16 mouse cellular contexts compared by ENCODE assay signal in genomic region chr3:130884393-130884792, GRCm38 (mm10).
"Had no signal": no experiment of that assay in that cellular context is flagged by ENCODE, and none has a peak within 500 bp of the region (broad histone marks: within the 10 kb centered on the region; RNA-seq: fewer than 3 reads in every experiment).

No protein-coding gene starts in this region.

- H3K27ac ChIP-seq: kidney, embryonic 15.5 days; liver, embryonic 13.5 days; midbrain, embryonic 10.5 days; midbrain, embryonic 13.5 days; neural tube, embryonic 13.5 days had no signal

- ATAC-seq: midbrain, embryonic 13.5 days; midbrain, embryonic 16.5 days had no signal

- H3K9me3 ChIP-seq: kidney, embryonic 15.5 days; liver, embryonic 13.5 days; neural tube, embryonic 13.5 days had no signal

- H3K4me1 ChIP-seq: liver, embryonic 13.5 days; megakaryocyte, embryonic 14.5 days; midbrain, embryonic 13.5 days; neural tube, embryonic 13.5 days had no signal

- H3K27me3 ChIP-seq: kidney, embryonic 15.5 days; liver, embryonic 13.5 days; midbrain, embryonic 13.5 days; neural tube, embryonic 13.5 days had no signal

- H3K4me2 ChIP-seq: kidney, embryonic 15.5 days; liver, embryonic 13.5 days; midbrain, embryonic 13.5 days; neural tube, embryonic 13.5 days had no signal

- DNase-seq: kidney, adult 11 months; kidney, adult 8-10 months; kidney, postnatal 10 days; kidney, postnatal 36 days; liver, embryonic 13.5 days; retina, postnatal 1 day; right cerebral cortex, postnatal 25 days; thymus, adult 18-20 months; thymus, postnatal 36 days had no signal

- H3K9ac ChIP-seq: kidney, embryonic 15.5 days; liver, embryonic 13.5 days; midbrain, embryonic 13.5 days; neural tube, embryonic 13.5 days had no signal

- H3K4me3 ChIP-seq: kidney, embryonic 15.5 days; liver, embryonic 13.5 days; megakaryocyte, embryonic 14.5 days; midbrain, embryonic 10.5 days; midbrain, embryonic 13.5 days; myocyte; neural tube, embryonic 13.5 days had no signal

- H3K36me3 ChIP-seq: kidney, embryonic 15.5 days; liver, embryonic 13.5 days; midbrain, embryonic 10.5 days; midbrain, embryonic 13.5 days; neural tube, embryonic 13.5 days had no signal
